Mouse (Mus musculus): ENCODE data around the gene Pde4d. TPM values are rescaled to one million over a fixed set of nuclear protein-coding genes. Genes with fewer than 3 reads are reported as not detected.

Pde4d gene
- polyA plus RNA-seq, 1 experiment from 2014 or later: 20.5 TPM

GRCm38 (mm10) chr13:108636526-108636925 lies 186.8 kb downstream of the Pde4d start:
- Histone ChIP-seq H3K27ac (ENCODE audit: low read length) (no peak overlapping the region), H3K36me3 (ENCODE audit: control insufficient read depth, insufficient read depth) (no peaks in the 10 kb centered on the region), H3K4me1 (replicated peaks; ENCODE audit: control insufficient read depth, insufficient read depth, low read length) (no peaks in the 10 kb centered on the region), H3K9ac (replicated peaks; ENCODE audit: low read depth, low read length) (no peak overlapping the region), H3K4me2 (ENCODE audit: low read length) (no peak overlapping the region), H3K9me3 (ENCODE audit: control insufficient read depth, low read length) (no peaks in the 10 kb centered on the region), H3K4me3 (replicated peaks; ENCODE audit: low read length) (no peak overlapping the region), H3K27me3 (replicated peaks; ENCODE audit: control insufficient read depth, insufficient read depth, low read length) (no peaks in the 10 kb centered on the region)
- 44% methylated on average over 1 of the region's 1 CpGs for WGBS
- no peak for ATAC-seq

GRCm38 (mm10) chr13:108642259-108642658 lies 192.5 kb downstream of the Pde4d start:
- Histone ChIP-seq H3K9ac (replicated peaks; ENCODE audit: low read depth, low read length) (no peak overlapping the region), H3K36me3 (ENCODE audit: control insufficient read depth, insufficient read depth) (no peaks in the 10 kb centered on the region), H3K4me3 (replicated peaks; ENCODE audit: low read length) (no peak overlapping the region), H3K4me1 (replicated peaks; ENCODE audit: control insufficient read depth, insufficient read depth, low read length) (no peaks in the 10 kb centered on the region), H3K27ac (ENCODE audit: low read length) (no peak overlapping the region), H3K27me3 (replicated peaks; ENCODE audit: control insufficient read depth, insufficient read depth, low read length) (no peaks in the 10 kb centered on the region), H3K9me3 (ENCODE audit: control insufficient read depth, low read length) (no peaks in the 10 kb centered on the region), H3K4me2 (ENCODE audit: low read length) (no peak overlapping the region)
- ATAC-seq: no peak
- WGBS: 85% methylated on average over 5 of the region's 5 CpGs

GRCm38 (mm10) chr13:108646801-108647200 lies 197.1 kb downstream of the Pde4d start:
- Histone ChIP-seq H3K4me2 (ENCODE audit: low read length) (no peak overlapping the region), H3K27me3 (replicated peaks; ENCODE audit: control insufficient read depth, insufficient read depth, low read length) (no peaks in the 10 kb centered on the region), H3K36me3 (ENCODE audit: control insufficient read depth, insufficient read depth) (no peaks in the 10 kb centered on the region), H3K4me3 (replicated peaks; ENCODE audit: low read length) (no peak overlapping the region), H3K9ac (replicated peaks; ENCODE audit: low read depth, low read length) (no peak overlapping the region), H3K9me3 (ENCODE audit: control insufficient read depth, low read length) (no peaks in the 10 kb centered on the region), H3K4me1 (replicated peaks; ENCODE audit: control insufficient read depth, insufficient read depth, low read length) (no peaks in the 10 kb centered on the region), H3K27ac (ENCODE audit: low read length) (no peak overlapping the region)
- WGBS: 87% methylated on average over 6 of the region's 6 CpGs
- ATAC-seq: no peak

GRCm38 (mm10) chr13:108647239-108647638 lies 197.5 kb downstream of the Pde4d start:
- no peaks in the 10 kb centered on the region for H3K4me1 ChIP-seq (replicated peaks; ENCODE audit: control insufficient read depth, insufficient read depth, low read length)
- WGBS: 85% methylated on average over 11 of the region's 11 CpGs

GRCm38 (mm10) chr13:108654026-108654723 lies 204.4 kb downstream of the Pde4d start:
- H3K27me3 ChIP-seq (replicated peaks; ENCODE audit: control insufficient read depth, insufficient read depth, low read length): no peaks in the 10 kb centered on the region
- no peak overlapping the region for H3K9ac ChIP-seq (replicated peaks; ENCODE audit: low read depth, low read length)
- no peak overlapping the region for H3K4me3 ChIP-seq (replicated peaks; ENCODE audit: low read length)
- 82% methylated on average over 10 of the region's 10 CpGs for WGBS
- no peaks in the 10 kb centered on the region for H3K4me1 ChIP-seq (replicated peaks; ENCODE audit: control insufficient read depth, insufficient read depth, low read length)
- no peak overlapping the region for H3K4me2 ChIP-seq (ENCODE audit: low read length)
- no peak for ATAC-seq
- no peaks in the 10 kb centered on the region for H3K9me3 ChIP-seq (ENCODE audit: control insufficient read depth, low read length)
- H3K27ac ChIP-seq (ENCODE audit: low read length): no peak overlapping the region
- no peaks in the 10 kb centered on the region for H3K36me3 ChIP-seq (ENCODE audit: control insufficient read depth, insufficient read depth)

More at GRCm38 (mm10) chr13:108647239-108647638, 197.5 kb downstream of the Pde4d start:
- Histone ChIP-seq H3K4me3 (replicated peaks; ENCODE audit: low read length) (no peak overlapping the region), H3K36me3 (ENCODE audit: control insufficient read depth, insufficient read depth) (no peaks in the 10 kb centered on the region), H3K27me3 (replicated peaks; ENCODE audit: control insufficient read depth, insufficient read depth, low read length) (no peaks in the 10 kb centered on the region), H3K9me3 (ENCODE audit: control insufficient read depth, low read length) (no peaks in the 10 kb centered on the region), H3K9ac (replicated peaks; ENCODE audit: low read depth, low read length) (no peak overlapping the region), H3K27ac (ENCODE audit: low read length) (no peak overlapping the region), H3K4me2 (ENCODE audit: low read length) (no peak overlapping the region)
- ATAC-seq: no peak

- Histone ChIP-seq H3K4me1 (replicated peaks; ENCODE audit: control insufficient read depth, insufficient read depth, low read length) (no peaks in the 10 kb centered on the region), H3K36me3 (ENCODE audit: control insufficient read depth, insufficient read depth) (no peaks in the 10 kb centered on the region), H3K9ac (replicated peaks; ENCODE audit: low read depth, low read length) (no peak overlapping the region), H3K4me3 (replicated peaks; ENCODE audit: low read length) (no peak overlapping the region), H3K9me3 (ENCODE audit: control insufficient read depth, low read length) (no peaks in the 10 kb centered on the region), H3K27me3 (replicated peaks; ENCODE audit: control insufficient read depth, insufficient read depth, low read length) (no peaks in the 10 kb centered on the region), H3K27ac (ENCODE audit: low read length) (no peak overlapping the region), H3K4me2 (ENCODE audit: low read length) (no peak overlapping the region)
- no peak for ATAC-seq
Observed at GRCm38 (mm10) chr13:108666579-108666978, 216.8 kb downstream of the Pde4d start.

- no peak for ATAC-seq
- Histone ChIP-seq H3K36me3 (ENCODE audit: control insufficient read depth, insufficient read depth) (no peaks in the 10 kb centered on the region), H3K27me3 (replicated peaks; ENCODE audit: control insufficient read depth, insufficient read depth, low read length) (no peaks in the 10 kb centered on the region), H3K9ac (replicated peaks; ENCODE audit: low read depth, low read length) (no peak overlapping the region), H3K4me3 (replicated peaks; ENCODE audit: low read length) (no peak overlapping the region), H3K4me1 (replicated peaks; ENCODE audit: control insufficient read depth, insufficient read depth, low read length) (no peaks in the 10 kb centered on the region), H3K4me2 (ENCODE audit: low read length) (no peak overlapping the region), H3K27ac (ENCODE audit: low read length) (no peak overlapping the region), H3K9me3 (ENCODE audit: control insufficient read depth, low read length) (no peaks in the 10 kb centered on the region)
- 100% methylated on average over 1 of the region's 1 CpGs for WGBS
Observed at GRCm38 (mm10) chr13:108667077-108667476, 217.3 kb downstream of the Pde4d start.

GRCm38 (mm10) chr13:108677056-108677455 lies 227.3 kb downstream of the Pde4d start:
- Histone ChIP-seq H3K9me3 (ENCODE audit: control insufficient read depth, low read length) (no peaks in the 10 kb centered on the region), H3K4me1 (replicated peaks; ENCODE audit: control insufficient read depth, insufficient read depth, low read length) (no peaks in the 10 kb centered on the region), H3K4me2 (ENCODE audit: low read length) (no peak overlapping the region), H3K27me3 (replicated peaks; ENCODE audit: control insufficient read depth, insufficient read depth, low read length) (no peaks in the 10 kb centered on the region), H3K9ac (replicated peaks; ENCODE audit: low read depth, low read length) (no peak overlapping the region), H3K4me3 (replicated peaks; ENCODE audit: low read length) (no peak overlapping the region), H3K36me3 (ENCODE audit: control insufficient read depth, insufficient read depth) (no peaks in the 10 kb centered on the region), H3K27ac (ENCODE audit: low read length) (no peak overlapping the region)
- ATAC-seq: no peak

GRCm38 (mm10) chr13:108683018-108683417 lies 233.3 kb downstream of the Pde4d start:
- Histone ChIP-seq H3K9ac (replicated peaks; ENCODE audit: low read depth, low read length) (no peak overlapping the region), H3K4me1 (replicated peaks; ENCODE audit: control insufficient read depth, insufficient read depth, low read length) (no peaks in the 10 kb centered on the region), H3K27ac (ENCODE audit: low read length) (no peak overlapping the region), H3K9me3 (ENCODE audit: control insufficient read depth, low read length) (no peaks in the 10 kb centered on the region), H3K4me2 (ENCODE audit: low read length) (no peak overlapping the region), H3K27me3 (replicated peaks; ENCODE audit: control insufficient read depth, insufficient read depth, low read length) (no peaks in the 10 kb centered on the region), H3K4me3 (replicated peaks; ENCODE audit: low read length) (no peak overlapping the region), H3K36me3 (ENCODE audit: control insufficient read depth, insufficient read depth) (no peaks in the 10 kb centered on the region)
- no peak for ATAC-seq
- WGBS: 92% methylated on average over 4 of the region's 4 CpGs

- ATAC-seq: no peak
- no peak overlapping the region for H3K4me3 ChIP-seq (replicated peaks; ENCODE audit: low read length)
- H3K4me2 ChIP-seq (ENCODE audit: low read length): no peak overlapping the region
- H3K27ac ChIP-seq (ENCODE audit: low read length): no peak overlapping the region
- H3K4me1 ChIP-seq (replicated peaks; ENCODE audit: control insufficient read depth, insufficient read depth, low read length): no peaks in the 10 kb centered on the region
- no peak overlapping the region for H3K9ac ChIP-seq (replicated peaks; ENCODE audit: low read depth, low read length)
- no peaks in the 10 kb centered on the region for H3K9me3 ChIP-seq (ENCODE audit: control insufficient read depth, low read length)
- WGBS: 72% methylated on average over 7 of the region's 7 CpGs
- no peaks in the 10 kb centered on the region for H3K36me3 ChIP-seq (ENCODE audit: control insufficient read depth, insufficient read depth)
- H3K27me3 ChIP-seq (replicated peaks; ENCODE audit: control insufficient read depth, insufficient read depth, low read length): no peaks in the 10 kb centered on the region
Observed at GRCm38 (mm10) chr13:108685817-108686216, 236.1 kb downstream of the Pde4d start.

Data from forebrain, embryonic 16.5 days (tissue).